Mouse (Mus musculus): Measurements from ENCODE around the gene Lbx2. TPM values are rescaled to one million over a fixed set of nuclear protein-coding genes. Genes with fewer than 3 reads are reported as not detected.

The Lbx2 gene
- total and polyA plus RNA-seq, 2 experiments from 2014 or later = 0.26 TPM; not detected in 1

DNA sequence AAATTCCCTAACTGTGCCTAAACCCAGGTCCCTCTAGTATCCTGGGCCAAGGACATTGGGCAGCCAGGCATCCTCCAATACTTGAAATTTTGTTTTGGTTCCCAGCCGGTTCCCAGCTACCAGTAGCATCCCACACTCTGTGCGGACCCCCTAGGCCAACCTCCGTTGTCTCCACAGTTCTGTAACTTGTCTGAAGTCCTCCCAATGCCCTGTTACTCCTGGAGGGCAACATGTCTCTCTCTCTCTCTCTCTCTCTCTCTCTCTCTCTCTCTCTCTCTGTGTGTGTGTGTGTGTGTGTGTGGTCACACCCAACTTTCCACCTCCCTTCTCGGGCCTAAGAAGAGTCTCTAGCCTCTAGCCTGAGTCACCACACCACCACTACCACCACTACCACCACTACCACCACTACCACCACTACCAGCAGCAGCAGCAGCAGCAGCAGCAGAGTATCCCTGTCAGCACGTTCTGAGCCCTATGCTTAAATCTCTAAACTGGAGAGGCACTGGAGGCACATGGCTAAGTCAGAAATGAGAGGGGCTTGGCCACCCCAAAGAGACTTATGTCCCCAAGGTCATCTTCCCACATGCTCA, 50.2 kb downstream of the Lbx2 start:
- DNase-seq (ENCODE audit: low spot score) (no peak), ATAC-seq (ENCODE audit: low FRiP score) (no peak)
- WGBS = 22% methylated on average over 5 of the region's 5 CpGs
- TF ChIP-seq CTCF (IDR thresholded peaks at IDR 0.05) = no peak
- H3K27ac ChIP-seq (ENCODE audit: low read depth, low read length) = 0 out of 2 replicates have a peak overlapping the region, but pooled peaks have one; percentile 82
- H3K4me1 ChIP-seq (ENCODE audit: insufficient read depth, low read length) = no peaks in the 10 kb centered on the region
- H3K4me2 ChIP-seq (ENCODE audit: low read depth, low read length, poor library complexity, severe bottlenecking) = peak overlapping the region; percentile 51
- H3K4me3 ChIP-seq (ENCODE audit: low read depth, low read length) = peak overlapping the region; percentile 30
- peaks cover 7% of the 10 kb centered on the region for H3K27me3 ChIP-seq (ENCODE audit: insufficient read depth, low read length)
- H3K36me3 ChIP-seq (ENCODE audit: insufficient read depth, low read length) = no peaks in the 10 kb centered on the region
- H3K9ac ChIP-seq (replicated peaks; ENCODE audit: low read length, poor library complexity, severe bottlenecking) = no peak overlapping the region
- no peaks in the 10 kb centered on the region for H3K9me3 ChIP-seq (ENCODE audit: low read length)

DNA sequence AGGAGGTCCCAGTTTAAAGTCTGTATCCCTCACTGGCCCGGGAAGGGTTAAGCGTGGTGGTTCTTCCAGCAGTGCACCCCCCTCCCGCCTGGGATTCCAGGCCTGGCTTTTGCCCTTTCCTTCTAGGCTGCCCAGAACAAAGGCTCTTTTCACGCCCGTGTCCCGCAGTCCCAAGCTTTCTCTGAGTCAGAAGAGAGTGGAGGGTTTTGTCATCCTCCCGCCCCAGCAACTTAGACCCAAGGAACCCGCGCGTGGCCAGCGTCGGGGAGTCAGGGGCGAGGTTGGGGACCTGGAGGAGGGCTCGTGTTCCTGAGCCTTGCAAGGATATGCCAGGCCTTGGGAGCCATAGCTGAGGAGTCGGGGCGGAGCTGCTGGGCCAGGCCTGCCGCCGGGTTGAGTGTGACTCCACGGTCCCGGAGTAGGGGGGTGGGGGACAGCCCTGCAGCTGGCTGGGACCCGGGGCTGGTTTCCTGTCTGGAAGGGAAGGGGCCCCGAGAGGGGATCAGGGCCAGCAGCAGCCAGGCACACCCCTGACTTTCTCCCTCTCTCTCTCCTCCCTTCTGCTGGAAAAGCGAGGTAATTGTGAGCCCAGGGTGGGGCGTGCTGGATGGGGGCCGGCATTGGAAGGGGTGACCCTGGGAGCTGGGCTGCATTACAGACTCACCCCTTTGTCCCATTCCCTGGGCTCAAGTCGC, 50.9 kb downstream of the Lbx2 start:
- Histone ChIP-seq H3K27me3 (ENCODE audit: insufficient read depth, low read length) (peaks cover 7% of the 10 kb centered on the region), H3K4me3 (ENCODE audit: low read depth, low read length) (peak overlapping the region; percentile 30), H3K4me2 (ENCODE audit: low read depth, low read length, poor library complexity, severe bottlenecking) (peak overlapping the region; percentile 51), H3K27ac (ENCODE audit: low read depth, low read length) (peak overlapping the region; percentile 82), H3K4me1 (ENCODE audit: insufficient read depth, low read length) (peaks cover 2% of the 10 kb centered on the region; the same call in 1 of the 2 replicates), H3K36me3 (ENCODE audit: insufficient read depth, low read length) (no peaks in the 10 kb centered on the region), H3K9ac (replicated peaks; ENCODE audit: low read length, poor library complexity, severe bottlenecking) (0 out of 2 replicates have a peak overlapping the region, but pooled peaks have one; percentile 19), H3K9me3 (ENCODE audit: low read length) (no peaks in the 10 kb centered on the region)
- peak; percentile 65 for DNase-seq (ENCODE audit: low spot score)
- no peak for TF ChIP-seq CTCF (IDR thresholded peaks at IDR 0.05)
- ATAC-seq (ENCODE audit: low FRiP score) = peak; percentile 63
- WGBS = 3% methylated on average over 25 of the region's 26 CpGs

DNA sequence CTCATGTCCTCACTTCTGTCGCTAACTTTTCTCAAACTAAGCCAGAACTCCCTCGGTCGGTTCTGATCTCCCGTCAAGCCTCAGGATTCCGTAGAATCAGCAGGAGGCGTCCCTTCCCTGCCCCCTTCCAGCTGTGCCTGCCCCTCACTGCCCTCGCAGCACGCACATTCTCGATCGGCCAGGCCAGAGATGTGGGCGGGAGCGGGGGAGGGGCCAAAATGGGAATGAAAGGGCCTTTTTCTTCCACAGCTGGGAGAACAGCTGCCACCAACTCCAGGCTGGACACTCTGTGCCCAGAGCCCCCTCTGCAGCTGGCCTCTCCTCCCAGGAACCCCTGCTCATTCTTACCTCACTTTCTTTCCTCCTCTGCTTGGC, 51.4 kb downstream of the Lbx2 start:
- TF ChIP-seq CTCF (IDR thresholded peaks at IDR 0.05) = no peak
- DNase-seq (ENCODE audit: low spot score) (peak; percentile 62), ATAC-seq (ENCODE audit: low FRiP score) (peak; percentile 49)
- peaks cover 7% of the 10 kb centered on the region for H3K27me3 ChIP-seq (ENCODE audit: insufficient read depth, low read length)
- peak overlapping the region; percentile 30 for H3K4me3 ChIP-seq (ENCODE audit: low read depth, low read length)
- peaks cover 4% of the 10 kb centered on the region; the same call in 1 of the 2 replicates for H3K4me1 ChIP-seq (ENCODE audit: insufficient read depth, low read length)
- H3K9ac ChIP-seq (replicated peaks; ENCODE audit: low read length, poor library complexity, severe bottlenecking) = peak overlapping the region; percentile 42; the same call in 1 of the 2 replicates
- peak overlapping the region; percentile 82 for H3K27ac ChIP-seq (ENCODE audit: low read depth, low read length)
- WGBS = 3% methylated on average over 12 of the region's 12 CpGs
- H3K36me3 ChIP-seq (ENCODE audit: insufficient read depth, low read length) = no peaks in the 10 kb centered on the region
- no peaks in the 10 kb centered on the region for H3K9me3 ChIP-seq (ENCODE audit: low read length)
- peak overlapping the region; percentile 51 for H3K4me2 ChIP-seq (ENCODE audit: low read depth, low read length, poor library complexity, severe bottlenecking)

MicroRNAs within 50 kb of the gene (microRNA counts, 519-probe panel; counts per million panel counts)
- microRNA mmu-miR-3470a+mmu-miR-3470b = 528 counts per million, percentile 58 among the panel's probes with 10 or more counts

Small RNA genes lying within 50 kb of the gene (microRNA-seq; reads per million reads assigned to microRNA genes)
- not detected for gene Mir3470a (ENCODE audit: borderline number of aligned reads)
- not detected for gene Mir7040 (ENCODE audit: borderline number of aligned reads)

Other genes with a start within 250 kb of the Lbx2 start
- gene Sema4f, start 146.6 kb upstream of the Lbx2 start, total RNA-seq (2014; rRNA removed) = 15.4 and 15.5 TPM in 2 replicates
- gene Sema4f, start 146.6 kb upstream of the Lbx2 start, polyA plus RNA-seq (2015; fragmentation: Nextera tagmentation; extraction: Ambion mirVana) = 16.6 and 16.9 TPM in 2 replicates
- gene M1ap, start 139.5 kb upstream of the Lbx2 start, total RNA-seq (2014; rRNA removed) = 1.2 TPM in 1 of 2 replicates, not detected in the other
- gene M1ap, start 139.5 kb upstream of the Lbx2 start, polyA plus RNA-seq (2015; fragmentation: Nextera tagmentation; extraction: Ambion mirVana) = 0.12 TPM in 1 of 2 replicates, not detected in the other
- gene Dok1, start 52.9 kb upstream of the Lbx2 start, total RNA-seq (2014; rRNA removed) = 3.9 and 5.0 TPM in 2 replicates
- gene Dok1, start 52.9 kb upstream of the Lbx2 start, polyA plus RNA-seq (2015; fragmentation: Nextera tagmentation; extraction: Ambion mirVana) = 1.1 and 2.3 TPM in 2 replicates
- 6.9 and 7.3 TPM in 2 replicates for gene Loxl3, start 52.2 kb upstream of the Lbx2 start, total RNA-seq (2014; rRNA removed)
- gene Loxl3, start 52.2 kb upstream of the Lbx2 start, polyA plus RNA-seq (2015; fragmentation: Nextera tagmentation; extraction: Ambion mirVana) = 4.7 and 5.6 TPM in 2 replicates
- gene Aup1, start 31.8 kb upstream of the Lbx2 start, total RNA-seq (2014; rRNA removed) = 180 and 190 TPM in 2 replicates
- gene Aup1, start 31.8 kb upstream of the Lbx2 start, polyA plus RNA-seq (2015; fragmentation: Nextera tagmentation; extraction: Ambion mirVana) = 130 and 155 TPM in 2 replicates
- gene Htra2, start 31.1 kb upstream of the Lbx2 start, total RNA-seq (2014; rRNA removed) = 45.4 and 56.5 TPM in 2 replicates
- 87.8 and 93.4 TPM in 2 replicates for gene Htra2, start 31.1 kb upstream of the Lbx2 start, polyA plus RNA-seq (2015; fragmentation: Nextera tagmentation; extraction: Ambion mirVana)
- gene Dqx1, start 28.5 kb upstream of the Lbx2 start, total RNA-seq (2014; rRNA removed) = 0.09 and 0.11 TPM in 2 replicates
- gene Dqx1, start 28.5 kb upstream of the Lbx2 start, polyA plus RNA-seq (2015; fragmentation: Nextera tagmentation; extraction: Ambion mirVana) = 0.30 and 0.32 TPM in 2 replicates
- not detected in 2 replicates for gene Tlx2, start 16.1 kb upstream of the Lbx2 start, total RNA-seq (2014; rRNA removed)
- not detected in 2 replicates for gene Tlx2, start 16.1 kb upstream of the Lbx2 start, polyA plus RNA-seq (2015; fragmentation: Nextera tagmentation; extraction: Ambion mirVana)
- 11.8 and 20.4 TPM in 2 replicates for gene Pcgf1, start 8.5 kb upstream of the Lbx2 start, total RNA-seq (2014; rRNA removed)
- 30.4 and 35.5 TPM in 2 replicates for gene Pcgf1, start 8.5 kb upstream of the Lbx2 start, polyA plus RNA-seq (2015; fragmentation: Nextera tagmentation; extraction: Ambion mirVana)
- 13.6 and 26.0 TPM in 2 replicates for gene Ccdc142, start 15.2 kb downstream of the Lbx2 start, total RNA-seq (2014; rRNA removed)
- 6.0 TPM in 2 replicates for gene Ccdc142, start 15.2 kb downstream of the Lbx2 start, polyA plus RNA-seq (2015; fragmentation: Nextera tagmentation; extraction: Ambion mirVana)
- 4.4 and 8.1 TPM in 2 replicates for gene Gm42688, start 15.2 kb downstream of the Lbx2 start, total RNA-seq (2014; rRNA removed)
- 3.5 and 4.4 TPM in 2 replicates for gene Gm42688, start 15.2 kb downstream of the Lbx2 start, polyA plus RNA-seq (2015; fragmentation: Nextera tagmentation; extraction: Ambion mirVana)
- gene Mrpl53, start 22.7 kb downstream of the Lbx2 start, total RNA-seq (2014; rRNA removed) = 46.4 and 57.2 TPM in 2 replicates
- 115 and 118 TPM in 2 replicates for gene Mrpl53, start 22.7 kb downstream of the Lbx2 start, polyA plus RNA-seq (2015; fragmentation: Nextera tagmentation; extraction: Ambion mirVana)
- gene Mogs, start 29.1 kb downstream of the Lbx2 start, total RNA-seq (2014; rRNA removed) = 32.6 and 40.3 TPM in 2 replicates
- gene Mogs, start 29.1 kb downstream of the Lbx2 start, polyA plus RNA-seq (2015; fragmentation: Nextera tagmentation; extraction: Ambion mirVana) = 18.8 and 19.8 TPM in 2 replicates
- 152 and 199 TPM in 2 replicates for gene Wbp1, start 35.2 kb downstream of the Lbx2 start, total RNA-seq (2014; rRNA removed)
- gene Wbp1, start 35.2 kb downstream of the Lbx2 start, polyA plus RNA-seq (2015; fragmentation: Nextera tagmentation; extraction: Ambion mirVana) = 85.3 and 91.6 TPM in 2 replicates
- gene Ino80b, start 39.1 kb downstream of the Lbx2 start, total RNA-seq (2014; rRNA removed) = 29.4 and 40.9 TPM in 2 replicates
- gene Ino80b, start 39.1 kb downstream of the Lbx2 start, polyA plus RNA-seq (2015; fragmentation: Nextera tagmentation; extraction: Ambion mirVana) = 14.6 and 16.2 TPM in 2 replicates
- gene Rtkn, start 49.1 kb downstream of the Lbx2 start, total RNA-seq (2014; rRNA removed) = 24.3 and 30.9 TPM in 2 replicates
- gene Rtkn, start 49.1 kb downstream of the Lbx2 start, polyA plus RNA-seq (2015; fragmentation: Nextera tagmentation; extraction: Ambion mirVana) = 12.5 and 14.6 TPM in 2 replicates
- 12.7 and 15.9 TPM in 2 replicates for gene Wdr54, start 70.0 kb downstream of the Lbx2 start, total RNA-seq (2014; rRNA removed)
- 21.5 and 27.5 TPM in 2 replicates for gene Wdr54, start 70.0 kb downstream of the Lbx2 start, polyA plus RNA-seq (2015; fragmentation: Nextera tagmentation; extraction: Ambion mirVana)
- 15.6 and 20.5 TPM in 2 replicates for gene 1700003E16Rik, start 70.0 kb downstream of the Lbx2 start, total RNA-seq (2014; rRNA removed)
- 18.0 and 18.2 TPM in 2 replicates for gene 1700003E16Rik, start 70.0 kb downstream of the Lbx2 start, polyA plus RNA-seq (2015; fragmentation: Nextera tagmentation; extraction: Ambion mirVana)
- gene Dctn1, start 79.6 kb downstream of the Lbx2 start, total RNA-seq (2014; rRNA removed) = 126 and 129 TPM in 2 replicates
- 166 TPM in 2 replicates for gene Dctn1, start 79.6 kb downstream of the Lbx2 start, polyA plus RNA-seq (2015; fragmentation: Nextera tagmentation; extraction: Ambion mirVana)
- 0.57 and 3.3 TPM in 2 replicates for gene Slc4a5, start 133.5 kb downstream of the Lbx2 start, total RNA-seq (2014; rRNA removed)
- gene Slc4a5, start 133.5 kb downstream of the Lbx2 start, polyA plus RNA-seq (2015; fragmentation: Nextera tagmentation; extraction: Ambion mirVana) = 0.16 and 0.25 TPM in 2 replicates
- 19.2 and 24.0 TPM in 2 replicates for gene Mthfd2, start 239.5 kb downstream of the Lbx2 start, total RNA-seq (2014; rRNA removed)
- 27.0 and 32.0 TPM in 2 replicates for gene Mthfd2, start 239.5 kb downstream of the Lbx2 start, polyA plus RNA-seq (2015; fragmentation: Nextera tagmentation; extraction: Ambion mirVana)
- gene Mob1a, start 239.6 kb downstream of the Lbx2 start, total RNA-seq (2014; rRNA removed) = 23.2 and 31.6 TPM in 2 replicates
- 8.7 and 9.0 TPM in 2 replicates for gene Mob1a, start 239.6 kb downstream of the Lbx2 start, polyA plus RNA-seq (2015; fragmentation: Nextera tagmentation; extraction: Ambion mirVana)